ENCODE assay signal across 8 mouse cellular contexts in the genomic region with DNA sequence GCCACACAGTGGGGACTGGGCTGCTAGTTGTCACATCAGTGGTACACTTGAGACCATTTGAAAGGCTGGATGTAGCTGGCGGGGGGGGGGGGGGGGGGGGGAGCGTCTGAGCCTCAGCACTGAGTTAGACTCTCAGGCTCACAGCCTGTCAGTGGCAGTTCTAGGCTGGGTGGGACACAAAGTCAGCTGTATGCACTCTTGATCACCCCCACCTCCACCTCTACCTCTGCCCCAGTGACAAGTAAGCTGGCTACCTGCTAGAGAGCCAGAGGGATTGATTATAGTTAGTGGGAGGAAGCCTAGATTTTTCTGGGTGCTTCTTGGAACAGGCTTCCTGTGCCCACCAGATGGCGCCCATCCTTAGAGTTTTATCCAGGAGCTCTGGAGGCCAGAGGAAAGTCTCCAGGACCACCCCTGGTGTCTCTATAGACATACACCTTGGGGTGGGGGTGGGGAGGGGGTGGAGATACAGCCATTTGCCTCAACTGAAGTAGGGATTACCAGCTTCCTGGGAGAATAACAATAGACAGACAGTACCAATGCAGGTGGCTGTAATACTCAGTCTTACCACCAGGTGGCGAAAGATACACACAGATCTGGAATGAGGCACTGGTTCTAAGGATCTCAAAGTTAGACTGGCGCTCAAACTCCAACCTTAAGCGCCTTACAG.
DNase-seq lines count a peak whose midpoint lies in the region; ATAC-seq and TF ChIP-seq lines count a peak whose summit lies in the region.

No protein-coding gene starts in this region.

- H3K4me1 ChIP-seq in forebrain, postnatal 0 days (ENCODE audit: insufficient read depth): no peaks in the 10 kb centered on the region; the same call in 1 of the 2 replicates
- H3K4me1 ChIP-seq in hindbrain, embryonic 12.5 days: peaks cover 16% of the 10 kb centered on the region
- no peaks in the 10 kb centered on the region for H3K4me1 ChIP-seq in lung, postnatal 0 days (ENCODE audit: insufficient read depth, low read depth, low read length)

- H3K27me3 ChIP-seq in forebrain, postnatal 0 days (ENCODE audit: insufficient read depth, low read length): no peaks in the 10 kb centered on the region
- H3K27me3 ChIP-seq in hindbrain, embryonic 12.5 days: no peaks in the 10 kb centered on the region; the same call in 1 of the 2 replicates
- H3K27me3 ChIP-seq in lung, postnatal 0 days (replicated peaks; ENCODE audit: insufficient read depth, low read length): no peaks in the 10 kb centered on the region

- WGBS in forebrain, postnatal 0 days: 6% methylated on average over 4 of the region's 6 CpGs
- WGBS in hindbrain, embryonic 12.5 days: 13% methylated on average over 4 of the region's 6 CpGs
- whole genome bisulfite sequencing in lung, postnatal 0 days: 19% methylated on average over 4 of the region's 6 CpGs

- H3K9ac ChIP-seq in forebrain, postnatal 0 days: no peak overlapping the region
- no peak overlapping the region for H3K9ac ChIP-seq in hindbrain, embryonic 12.5 days
- H3K9ac ChIP-seq in lung, postnatal 0 days (replicated peaks; ENCODE audit: low read depth): no peak overlapping the region

- H3K4me2 ChIP-seq in forebrain, postnatal 0 days (ENCODE audit: low read depth): no peak overlapping the region
- no peak overlapping the region for H3K4me2 ChIP-seq in hindbrain, embryonic 12.5 days (replicated peaks)
- H3K4me2 ChIP-seq in lung, postnatal 0 days (replicated peaks; ENCODE audit: low read depth, low read length): no peak overlapping the region

- H3K9me3 ChIP-seq in forebrain, postnatal 0 days (ENCODE audit: low read length): no peaks in the 10 kb centered on the region
- H3K9me3 ChIP-seq in hindbrain, embryonic 12.5 days (replicated peaks): no peaks in the 10 kb centered on the region
- H3K9me3 ChIP-seq in lung, postnatal 0 days (ENCODE audit: low read length): no peaks in the 10 kb centered on the region

- no peak overlapping the region for H3K27ac ChIP-seq in forebrain, postnatal 0 days (ENCODE audit: low read depth, low read length)
- no peak overlapping the region for H3K27ac ChIP-seq in hindbrain, embryonic 12.5 days
- H3K27ac ChIP-seq in lung, postnatal 0 days (ENCODE audit: low read length): no peak overlapping the region

- no peak overlapping the region for H3K4me3 ChIP-seq in forebrain, postnatal 0 days (ENCODE audit: low read depth, low read length)
- H3K4me3 ChIP-seq in hindbrain, embryonic 12.5 days: no peak overlapping the region
- no peak overlapping the region for H3K4me3 ChIP-seq in lung, postnatal 0 days (ENCODE audit: low read depth, low read length)

- no peak for TF ChIP-seq EP300 in lung, postnatal 0 days (IDR thresholded peaks at IDR 0.05)

- no peaks in the 10 kb centered on the region for H3K36me3 ChIP-seq in forebrain, postnatal 0 days (ENCODE audit: insufficient read depth)
- no peaks in the 10 kb centered on the region for H3K36me3 ChIP-seq in hindbrain, embryonic 12.5 days
- no peaks in the 10 kb centered on the region for H3K36me3 ChIP-seq in lung, postnatal 0 days (ENCODE audit: insufficient read depth, low read length)

- TF ChIP-seq CTCF in forebrain, postnatal 0 days (IDR thresholded peaks at IDR 0.05; ENCODE audit: low read depth): peak; percentile 95
- peak; percentile 90 for TF ChIP-seq CTCF in lung, postnatal 0 days (IDR thresholded peaks at IDR 0.05)

- ATAC-seq in forebrain, postnatal 0 days: peak; percentile 84
- peak; percentile 11; the same call in 1 of the 2 replicates for ATAC-seq in hindbrain, embryonic 12.5 days (ENCODE audit: low FRiP score)
- ATAC-seq in lung, postnatal 0 days: peak; percentile 75

- peak; percentile 62 for DNase-seq in Muller cell, postnatal 12 days (ENCODE audit: inconsistent ontology term)
- DNase-seq in cerebellum, adult 11 months: peak; percentile 71
- DNase-seq in forebrain, postnatal 0 days: peak; percentile 92
- DNase-seq in layer of hippocampus, adult 9-11 months: peak; percentile 79
- DNase-seq in lung, postnatal 0 days (ENCODE audit: low spot score): peak; percentile 87
- DNase-seq in retina, embryonic 14.5 days (ENCODE audit: low spot score): peak; percentile 86
- DNase-seq in thymus, postnatal 36 days: peak; percentile 66 to 69

Comparison
In these comparisons a context has a peak if more than half of its experiments do, and no peak if none do; other contexts are left out.
1. ATAC-seq: peak in every context shown above with its lines; median percentile 84 in forebrain, postnatal 0 days; 75 in lung, postnatal 0 days; 11 in hindbrain, embryonic 12.5 days.